Mouse (Mus musculus) forebrain, postnatal 0 days (tissue): Measurements from ENCODE around the gene Hmgb1. TPM values are rescaled to one million over a fixed set of nuclear protein-coding genes. Genes with fewer than 3 reads are reported as not detected.
A peak's percentile ranks its signal among the peaks of the same experiment; 100 is the strongest.

Source experiments
- ATAC-seq: fragments of 200-750 bp; cut with Nextera tagmentation; 2 replicates; pipeline ENCODE4 v1.8.0; 2017; ENCODE audit warnings: mild to moderate bottlenecking, moderate library complexity
- DNase-seq: peaks from one replicate; pipeline ENCODE4 v3.0.0-alpha.2; 2015
- H3K27ac ChIP-seq: fragments of 300-500 bp; sonication (generic); 2 replicates; pipeline ENCODE4 v1.5.1; 2014; ENCODE audit warnings: low read depth, mild to moderate bottlenecking, antibody characterized with exemption, low read length, moderate library complexity, mixed read lengths
- H3K27me3 ChIP-seq: fragments of 300-500 bp; sonication (generic); 2 replicates; pipeline ENCODE4 v1.6.1; 2014; ENCODE audit warnings: mild to moderate bottlenecking, low read length, mixed read lengths; ENCODE audit not compliant: insufficient read depth
- H3K36me3 ChIP-seq: fragments of 300-500 bp; sonication (generic); 2 replicates; pipeline ENCODE4 v1.6.1; 2014; ENCODE audit warnings: mild to moderate bottlenecking, moderate library complexity; ENCODE audit not compliant: insufficient read depth
- H3K4me1 ChIP-seq: fragments of 300-500 bp; sonication (generic); 2 replicates; pipeline ENCODE4 v1.6.1; 2014; ENCODE audit warnings: antibody characterized with exemption; ENCODE audit not compliant: insufficient read depth
- H3K4me2 ChIP-seq: fragments of 300-500 bp; sonication (generic); 2 replicates; pipeline ENCODE4 v1.6.1; 2014; ENCODE audit warnings: low read depth, mild to moderate bottlenecking, moderate library complexity
- H3K4me3 ChIP-seq: fragments of 300-500 bp; sonication (generic); 2 replicates; pipeline ENCODE4 v1.5.1; 2014; ENCODE audit warnings: low read depth, low read length, mixed read lengths
- H3K9ac ChIP-seq: fragments of 300-500 bp; sonication (generic); 2 replicates; pipeline ENCODE4 v1.6.1; 2014; ENCODE audit warnings: mild to moderate bottlenecking
- H3K9me3 ChIP-seq: fragments of 300-500 bp; sonication (generic); 2 replicates; pipeline ENCODE4 v1.6.1; 2016; ENCODE audit warnings: low read length
- CTCF ChIP-seq: sonication (generic); IDR thresholded peaks from 2 replicates; pipeline ENCODE4 v1.5.1; 2016; ENCODE audit warnings: antibody characterized with exemption, control low read depth, low read depth
- WGBS: fragments of 180-500 bp; shearing (Covaris S2); extraction: QIAGEN DNeasy Blood & Tissue Kit; methylation state at CpG from one replicate; pipeline ENCODE4 v1.1.7; 2014; 5-methylcytosine and 5-hydroxymethylcytosine counted together
- polyA plus RNA-seq: library from polyadenylated mRNA; unstranded; fragments of >200 nt; fragmentation: Nextera tagmentation; extraction: Ambion mirVana; gene quantifications from 2 replicates; pipeline ENCODE4 v1.2.1, GENCODE M21; 2015
- total RNA-seq: library from RNA; depleted of rRNA; stranded (reverse); fragments of >200 nt; gene quantifications from 2 replicates; pipeline ENCODE4 v1.2.3, GENCODE M21; 2014

Gene Hmgb1
- total and polyA plus RNA-seq, 2 experiments from 2014 or later = 446 to 892 TPM

- no peaks in the 10 kb centered on the region for H3K9me3 ChIP-seq
- peak overlapping the region; percentile 98 for H3K9ac ChIP-seq
- H3K27ac ChIP-seq = peak overlapping the region; percentile 100
- peak overlapping the region; percentile 72 for H3K4me2 ChIP-seq
- no peak for TF ChIP-seq CTCF
- no peaks in the 10 kb centered on the region for H3K27me3 ChIP-seq
- ATAC-seq (no peak), DNase-seq (peak; percentile 35)
- H3K36me3 ChIP-seq = peaks cover 11% of the 10 kb centered on the region; the same call in 1 of the 2 replicates
- peaks cover 7% of the 10 kb centered on the region for H3K4me1 ChIP-seq
- peak overlapping the region; percentile 73 for H3K4me3 ChIP-seq
- under 1% methylated on average over 25 of the region's 27 CpGs for WGBS
Observed at GRCm38 (mm10) chr5:149051194-149051570, 133.1 kb downstream of the Hmgb1 start.

DNA sequence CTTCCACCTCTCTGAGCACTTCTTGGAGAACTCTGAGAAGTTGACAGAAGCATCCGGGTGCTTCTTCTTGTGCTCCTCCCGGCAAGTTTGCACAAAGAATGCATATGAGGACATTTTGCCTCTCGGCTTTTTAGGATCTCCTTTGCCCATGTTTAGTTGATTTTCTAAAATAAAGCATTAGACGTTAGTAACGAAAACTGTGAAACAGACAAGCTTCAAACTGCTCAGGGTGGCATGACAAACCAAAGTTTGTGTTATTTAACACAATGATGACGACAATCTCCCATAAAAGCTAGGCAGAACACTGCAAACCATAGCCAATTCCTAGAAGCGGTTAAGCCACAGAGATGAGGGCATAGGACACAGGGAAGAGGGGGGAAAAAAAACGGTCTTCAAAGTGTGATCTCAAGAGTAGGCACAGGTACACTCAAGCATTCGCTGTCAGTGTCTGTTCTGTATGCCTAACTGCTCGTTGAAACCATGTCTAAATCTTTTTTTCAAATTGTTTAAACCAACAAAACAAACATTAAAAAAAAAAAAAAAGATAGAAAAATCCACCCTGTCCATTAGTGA, 133.6 kb downstream of the Hmgb1 start:
- Histone ChIP-seq H3K27ac (peak overlapping the region; percentile 100; the same call in 1 of the 2 replicates), H3K9ac (peak overlapping the region; percentile 98), H3K9me3 (no peaks in the 10 kb centered on the region), H3K36me3 (peaks cover 16% of the 10 kb centered on the region), H3K4me3 (peak overlapping the region; percentile 73), H3K27me3 (no peaks in the 10 kb centered on the region), H3K4me1 (peaks cover 7% of the 10 kb centered on the region), H3K4me2 (peak overlapping the region; percentile 72)
- ATAC-seq = no peak
- no peak for TF ChIP-seq CTCF
- no peak for DNase-seq
- 12% methylated on average over 10 of the region's 10 CpGs for WGBS

GRCm38 (mm10) chr5:149049435-149049834, 134.9 kb downstream of the Hmgb1 start:
- no peak overlapping the region for H3K9ac ChIP-seq
- no peak for ATAC-seq
- H3K4me2 ChIP-seq = no peak overlapping the region
- H3K27me3 ChIP-seq = no peaks in the 10 kb centered on the region
- H3K4me1 ChIP-seq = peaks cover 7% of the 10 kb centered on the region
- no peak for TF ChIP-seq CTCF
- H3K9me3 ChIP-seq = no peaks in the 10 kb centered on the region
- DNase-seq = no peak
- no peak overlapping the region for H3K4me3 ChIP-seq
- no peak overlapping the region for H3K27ac ChIP-seq
- 56% methylated on average over 3 of the region's 3 CpGs for WGBS
- peaks cover 20% of the 10 kb centered on the region for H3K36me3 ChIP-seq

- Histone ChIP-seq H3K36me3 (peaks cover 20% of the 10 kb centered on the region), H3K9ac (no peak overlapping the region), H3K4me2 (no peak overlapping the region), H3K9me3 (no peaks in the 10 kb centered on the region), H3K27ac (no peak overlapping the region), H3K27me3 (no peaks in the 10 kb centered on the region), H3K4me1 (peaks cover 7% of the 10 kb centered on the region), H3K4me3 (no peak overlapping the region)
- peak; percentile 59 for TF ChIP-seq CTCF
- DNase-seq (no peak), ATAC-seq (no peak)
- WGBS = 81% methylated on average over 1 of the region's 1 CpGs
Observed at GRCm38 (mm10) chr5:149048961-149049360, 135.3 kb downstream of the Hmgb1 start.

DNA sequence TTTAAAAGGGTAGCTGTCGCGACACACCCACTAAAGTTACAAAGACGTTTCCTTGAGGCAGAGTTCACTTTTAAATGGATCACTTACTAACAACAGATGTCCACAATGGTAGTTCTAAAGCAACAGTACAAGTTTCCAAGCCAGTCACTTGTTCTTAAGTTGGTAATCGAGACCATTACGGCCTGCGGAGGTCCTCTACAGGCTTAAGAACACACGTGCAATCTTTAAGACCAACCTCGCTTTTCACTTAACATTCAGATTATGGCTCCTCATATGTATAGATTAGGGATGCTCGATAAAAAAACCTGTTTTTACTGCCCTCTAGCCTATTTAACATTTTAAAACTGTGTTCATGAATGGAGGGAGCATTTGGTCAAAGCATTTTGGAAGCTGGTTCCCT, 137.6 kb downstream of the Hmgb1 start:
- no peak overlapping the region for H3K27ac ChIP-seq
- H3K9ac ChIP-seq = no peak overlapping the region
- 75% methylated on average over 9 of the region's 9 CpGs for WGBS
- H3K4me3 ChIP-seq = no peak overlapping the region
- no peak for TF ChIP-seq CTCF
- no peaks in the 10 kb centered on the region for H3K27me3 ChIP-seq
- H3K36me3 ChIP-seq = peaks cover 20% of the 10 kb centered on the region
- ATAC-seq (no peak), DNase-seq (no peak)
- H3K4me1 ChIP-seq = peaks cover 7% of the 10 kb centered on the region; the same call in 1 of the 2 replicates
- H3K9me3 ChIP-seq = no peaks in the 10 kb centered on the region
- no peak overlapping the region for H3K4me2 ChIP-seq

- no peaks in the 10 kb centered on the region for H3K9me3 ChIP-seq
- H3K4me3 ChIP-seq = no peak overlapping the region
- H3K4me2 ChIP-seq = no peak overlapping the region
- WGBS = 57% methylated on average over 9 of the region's 9 CpGs
- H3K27ac ChIP-seq = no peak overlapping the region
- peaks cover 7% of the 10 kb centered on the region; the same call in 1 of the 2 replicates for H3K4me1 ChIP-seq
- ATAC-seq (no peak), DNase-seq (no peak)
- H3K27me3 ChIP-seq = no peaks in the 10 kb centered on the region
- peaks cover 20% of the 10 kb centered on the region for H3K36me3 ChIP-seq
- H3K9ac ChIP-seq = no peak overlapping the region
- no peak for TF ChIP-seq CTCF
Observed at GRCm38 (mm10) chr5:149045470-149046085, 138.7 kb downstream of the Hmgb1 start.

GRCm38 (mm10) chr5:149045054-149045453, 139.2 kb downstream of the Hmgb1 start:
- H3K27ac ChIP-seq = no peak overlapping the region

More at GRCm38 (mm10) chr5:149045054-149045453, 139.2 kb downstream of the Hmgb1 start:
- ATAC-seq (peak; percentile 18; the same call in 1 of the 2 replicates), DNase-seq (no peak)
- no peak overlapping the region for H3K9ac ChIP-seq
- peak; percentile 23; the same call in 1 of the 2 replicates for TF ChIP-seq CTCF
- no peak overlapping the region for H3K4me3 ChIP-seq
- WGBS = 80% methylated on average over 7 of the region's 7 CpGs
- H3K36me3 ChIP-seq = peaks cover 18% of the 10 kb centered on the region
- no peaks in the 10 kb centered on the region for H3K27me3 ChIP-seq
- no peaks in the 10 kb centered on the region for H3K9me3 ChIP-seq
- peaks cover 6% of the 10 kb centered on the region; the same call in 1 of the 2 replicates for H3K4me1 ChIP-seq
- H3K4me2 ChIP-seq = no peak overlapping the region
